Mouse (Mus musculus): Measurements from ENCODE around the gene Oxld1. TPM values are rescaled to one million over a fixed set of nuclear protein-coding genes. Genes with fewer than 3 reads are reported as not detected.

Gene Oxld1
- 12.2 and 13.0 TPM in 2 replicates for polyA plus RNA-seq (2014; fragmentation: Nextera tagmentation; extraction: Ambion mirVana)

DNA sequence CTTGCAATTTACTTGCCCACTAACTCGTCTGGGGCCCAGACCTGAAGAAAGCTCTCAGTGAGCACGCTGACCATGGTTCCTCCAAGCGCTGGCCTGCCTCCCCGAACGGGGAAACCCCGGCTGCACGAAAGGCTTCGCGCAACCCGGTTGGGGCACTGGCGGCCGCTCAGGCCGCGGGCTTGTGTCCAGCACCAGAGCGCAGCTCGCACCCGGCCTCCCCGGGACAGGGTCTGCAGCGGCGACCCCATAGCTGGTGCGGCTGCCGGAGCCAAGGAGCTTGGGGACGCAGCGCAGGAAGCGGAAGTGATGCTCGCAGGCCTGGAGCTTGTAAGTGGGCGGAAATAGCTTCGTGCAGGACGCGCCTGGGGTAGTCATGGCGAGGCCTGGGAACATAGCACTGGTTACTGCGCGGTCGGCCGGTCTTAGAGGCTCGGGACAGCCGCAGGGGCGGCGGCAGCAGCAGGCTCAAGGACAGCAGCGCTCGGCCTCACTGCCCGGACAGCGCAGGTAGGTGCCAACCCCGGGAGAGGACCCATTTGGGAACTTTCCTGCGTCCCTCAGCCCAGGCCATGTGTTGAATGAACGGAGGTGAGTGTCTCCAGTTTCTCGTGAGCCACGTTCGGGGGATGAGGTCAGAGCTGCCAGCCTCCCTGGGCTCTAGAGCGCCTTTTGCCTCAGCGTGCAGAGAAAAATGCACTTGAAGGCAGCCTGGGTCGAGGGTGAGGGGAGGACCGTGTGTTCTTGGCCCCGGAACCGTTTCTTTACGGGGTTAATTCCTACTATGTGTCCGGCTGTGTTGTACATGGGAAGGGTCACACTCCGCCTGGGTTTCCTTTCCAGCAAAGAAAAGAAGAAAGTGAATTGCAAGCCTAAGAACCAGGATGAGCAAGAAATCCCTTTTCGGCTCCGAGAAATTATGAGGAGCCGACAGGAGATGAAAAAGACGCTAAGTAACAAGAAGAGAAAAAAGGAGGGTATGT is at the start of gene Oxld1, which contains the start of gene Ccdc137:
Gene Oxld1 (minus strand): TSS at position 297 of the 980 bp plus-strand sequence.
Gene Ccdc137 (plus strand): TSS at position 344 of the 980 bp plus-strand sequence.
- WGBS, result 5% methylated on average over 62 of the region's 62 CpGs
- peak; percentile 86 for ATAC-seq (replicated peaks; ENCODE audit: insufficient number of reproducible peaks, low FRiP score, low TSS enrichment, low read depth)
- peaks cover 4% of the 10 kb centered on the region for H3K36me3 ChIP-seq (replicated peaks; ENCODE audit: control insufficient read depth, insufficient read depth, low read depth, low read length)

DNA sequence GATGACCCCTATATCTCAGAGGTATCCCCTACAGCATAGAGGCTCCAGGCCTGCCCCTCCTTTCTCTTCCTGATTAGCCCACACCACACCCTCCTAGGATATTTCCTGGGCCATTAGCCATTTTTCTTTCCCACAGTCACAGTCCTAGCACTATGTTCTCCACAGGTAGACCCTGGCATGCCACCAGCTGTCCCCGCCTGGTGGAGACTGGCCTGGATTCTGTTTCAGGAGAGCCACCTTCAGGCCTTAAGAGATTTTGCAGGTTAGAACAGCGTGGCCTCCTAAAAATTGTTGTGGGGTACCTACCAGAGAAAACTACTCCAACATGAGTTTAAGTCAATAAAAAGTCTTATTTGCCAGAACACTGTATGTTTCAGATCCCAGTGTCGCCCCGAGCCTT is 49.0 kb upstream of the Oxld1 start:
- H3K36me3 ChIP-seq (replicated peaks; ENCODE audit: control insufficient read depth, insufficient read depth, low read depth, low read length), result no peaks in the 10 kb centered on the region
- DNase-seq (ENCODE audit: low spot score), result no peak
- WGBS, result 65% methylated on average over 4 of the region's 4 CpGs

More for the DNA sequence above, at the start of gene Oxld1, which contains the start of gene Ccdc137:
- Histone ChIP-seq H3K9ac (replicated peaks; ENCODE audit: low read length) (peak within 1 kb of the TSS; percentile 95), H3K27ac (replicated peaks; ENCODE audit: low read depth, low read length) (peak within 1 kb of the TSS; percentile 52; the same call in 1 of the 2 replicates), H3K4me3 (ENCODE audit: low read depth, low read length) (peak within 1 kb of the TSS; percentile 89), H3K9me3 (replicated peaks; ENCODE audit: control insufficient read depth, low read length) (no peaks in the 10 kb centered on the region), H3K4me2 (ENCODE audit: low read depth, low read length) (peak within 1 kb of the TSS; percentile 83), H3K4me1 (ENCODE audit: control insufficient read depth, insufficient read depth, low read length) (no peaks in the 10 kb centered on the region; the same call in 1 of the 2 replicates), H3K27me3 (ENCODE audit: control insufficient read depth, insufficient read depth, low read length) (no peaks in the 10 kb centered on the region)
- DNase-seq (ENCODE audit: low spot score), result peak; percentile 92

DNA sequence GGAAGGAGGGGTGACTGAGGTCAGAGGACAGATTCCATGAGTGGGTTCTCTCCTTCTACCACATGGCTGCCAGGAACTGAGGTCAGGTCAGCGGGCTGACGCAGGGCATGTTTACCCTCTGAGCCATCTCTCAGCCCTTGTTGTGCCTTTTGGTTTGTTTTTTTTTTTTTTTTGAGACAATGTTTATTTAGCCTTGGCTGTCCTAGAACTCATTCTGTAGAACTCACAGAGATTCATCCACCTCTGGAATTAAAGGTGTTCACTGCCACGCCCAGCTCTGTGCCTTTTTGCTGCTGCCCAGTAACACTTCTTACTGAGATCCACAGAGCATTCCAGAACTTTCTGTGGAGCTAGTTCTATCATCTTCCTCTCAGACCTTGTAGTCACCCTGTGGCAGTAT is 47.8 kb upstream of the Oxld1 start:
- Histone ChIP-seq H3K4me2 (ENCODE audit: low read depth, low read length) (no peak overlapping the region), H3K4me1 (ENCODE audit: control insufficient read depth, insufficient read depth, low read length) (no peaks in the 10 kb centered on the region; the same call in 1 of the 2 replicates), H3K27ac (replicated peaks; ENCODE audit: low read depth, low read length) (no peak overlapping the region), H3K9ac (replicated peaks; ENCODE audit: low read length) (no peak overlapping the region), H3K9me3 (replicated peaks; ENCODE audit: control insufficient read depth, low read length) (no peaks in the 10 kb centered on the region), H3K36me3 (replicated peaks; ENCODE audit: control insufficient read depth, insufficient read depth, low read depth, low read length) (no peaks in the 10 kb centered on the region), H3K4me3 (ENCODE audit: low read depth, low read length) (no peak overlapping the region), H3K27me3 (ENCODE audit: control insufficient read depth, insufficient read depth, low read length) (no peaks in the 10 kb centered on the region)
- DNase-seq (ENCODE audit: low spot score) (no peak), ATAC-seq (replicated peaks; ENCODE audit: insufficient number of reproducible peaks, low FRiP score, low TSS enrichment, low read depth) (no peak)
- 72% methylated on average over 3 of the region's 3 CpGs for WGBS

More for the DNA sequence above, 49.0 kb upstream of the Oxld1 start:
- Histone ChIP-seq H3K9me3 (replicated peaks; ENCODE audit: control insufficient read depth, low read length) (no peaks in the 10 kb centered on the region), H3K27ac (replicated peaks; ENCODE audit: low read depth, low read length) (no peak overlapping the region), H3K27me3 (ENCODE audit: control insufficient read depth, insufficient read depth, low read length) (no peaks in the 10 kb centered on the region), H3K9ac (replicated peaks; ENCODE audit: low read length) (no peak overlapping the region), H3K4me1 (ENCODE audit: control insufficient read depth, insufficient read depth, low read length) (no peaks in the 10 kb centered on the region; the same call in 1 of the 2 replicates), H3K4me3 (ENCODE audit: low read depth, low read length) (no peak overlapping the region), H3K4me2 (ENCODE audit: low read depth, low read length) (no peak overlapping the region)
- no peak for ATAC-seq (replicated peaks; ENCODE audit: insufficient number of reproducible peaks, low FRiP score, low TSS enrichment, low read depth)

DNA sequence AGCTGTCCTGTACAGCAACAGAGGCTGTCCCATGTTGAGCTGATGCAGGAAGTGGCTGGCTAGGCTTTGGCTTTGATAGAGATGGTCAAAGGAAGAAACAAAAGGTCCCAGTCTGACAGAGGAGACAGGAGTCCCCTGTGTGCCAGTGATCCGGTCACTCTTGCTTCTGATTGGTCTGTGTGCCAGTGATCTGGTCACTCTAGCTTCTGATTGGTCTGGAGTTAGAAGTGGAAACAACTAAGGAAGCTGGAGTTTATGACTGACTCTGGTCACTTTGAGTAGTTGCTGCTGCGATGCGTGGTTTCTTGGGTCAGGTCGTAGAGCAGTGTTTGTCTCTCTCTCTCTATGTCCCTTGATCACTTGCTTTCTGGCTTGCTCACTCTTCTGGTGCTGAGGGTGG is 43.8 kb upstream of the Oxld1 start:
- Histone ChIP-seq H3K36me3 (replicated peaks; ENCODE audit: control insufficient read depth, insufficient read depth, low read depth, low read length) (0 out of 2 replicates have a peak, but pooled peaks cover 6% of the 10 kb centered on the region), H3K27me3 (ENCODE audit: control insufficient read depth, insufficient read depth, low read length) (no peaks in the 10 kb centered on the region), H3K4me2 (ENCODE audit: low read depth, low read length) (no peak overlapping the region), H3K4me3 (ENCODE audit: low read depth, low read length) (no peak overlapping the region), H3K9ac (replicated peaks; ENCODE audit: low read length) (no peak overlapping the region), H3K4me1 (ENCODE audit: control insufficient read depth, insufficient read depth, low read length) (no peaks in the 10 kb centered on the region), H3K27ac (replicated peaks; ENCODE audit: low read depth, low read length) (no peak overlapping the region), H3K9me3 (replicated peaks; ENCODE audit: control insufficient read depth, low read length) (no peaks in the 10 kb centered on the region)
- 90% methylated on average over 4 of the region's 4 CpGs for WGBS
- ATAC-seq (replicated peaks; ENCODE audit: insufficient number of reproducible peaks, low FRiP score, low TSS enrichment, low read depth) (no peak), DNase-seq (ENCODE audit: low spot score) (no peak)

DNA sequence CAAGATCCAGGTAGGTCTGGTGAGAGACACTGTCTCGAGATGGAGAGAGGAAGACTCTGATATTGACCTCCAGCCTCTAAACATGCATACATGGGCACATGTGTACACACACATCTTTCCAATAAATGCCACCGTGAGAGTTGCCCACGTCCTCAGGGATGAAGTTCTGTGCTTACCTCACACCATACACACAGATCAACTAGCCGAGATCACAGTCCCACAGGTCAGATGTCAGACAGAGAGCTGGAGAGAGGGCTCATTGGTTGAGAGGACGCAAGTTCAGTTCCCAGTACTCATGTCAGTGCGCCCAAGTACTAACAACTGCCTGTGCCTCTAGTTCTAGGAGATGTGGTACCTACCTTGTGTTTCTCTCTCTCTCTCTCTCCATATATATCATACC is 43.1 kb upstream of the Oxld1 start:
- Histone ChIP-seq H3K36me3 (replicated peaks; ENCODE audit: control insufficient read depth, insufficient read depth, low read depth, low read length) (0 out of 2 replicates have a peak, but pooled peaks cover 6% of the 10 kb centered on the region), H3K4me3 (ENCODE audit: low read depth, low read length) (no peak overlapping the region), H3K4me1 (ENCODE audit: control insufficient read depth, insufficient read depth, low read length) (no peaks in the 10 kb centered on the region), H3K4me2 (ENCODE audit: low read depth, low read length) (no peak overlapping the region), H3K27ac (replicated peaks; ENCODE audit: low read depth, low read length) (no peak overlapping the region), H3K9ac (replicated peaks; ENCODE audit: low read length) (no peak overlapping the region), H3K9me3 (replicated peaks; ENCODE audit: control insufficient read depth, low read length) (no peaks in the 10 kb centered on the region), H3K27me3 (ENCODE audit: control insufficient read depth, insufficient read depth, low read length) (no peaks in the 10 kb centered on the region)
- no peak for ATAC-seq (replicated peaks; ENCODE audit: insufficient number of reproducible peaks, low FRiP score, low TSS enrichment, low read depth)
- WGBS, result 62% methylated on average over 6 of the region's 6 CpGs
- no peak for DNase-seq (ENCODE audit: low spot score)

DNA sequence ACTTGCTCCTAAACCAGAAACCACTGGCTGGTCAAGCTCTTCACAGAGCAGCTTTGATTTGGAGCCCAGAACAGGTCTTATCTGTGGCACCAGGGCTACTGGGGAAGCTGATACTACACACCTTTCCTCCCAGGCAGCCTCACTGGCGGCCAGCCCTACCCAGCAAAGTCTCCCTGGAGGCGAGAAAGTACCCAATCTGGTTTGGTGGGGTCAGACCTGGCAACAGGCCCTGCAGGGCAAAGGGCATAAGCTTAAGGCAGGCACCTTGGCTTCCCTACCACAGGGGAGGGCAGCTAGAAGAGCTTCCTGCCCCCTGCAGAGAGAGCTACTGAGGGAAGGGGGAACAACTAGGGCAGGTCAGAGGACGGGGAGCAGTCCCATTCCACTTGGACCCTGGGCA is 42.5 kb upstream of the Oxld1 start:
- 0 out of 2 replicates have a peak, but pooled peaks cover 6% of the 10 kb centered on the region for H3K36me3 ChIP-seq (replicated peaks; ENCODE audit: control insufficient read depth, insufficient read depth, low read depth, low read length)
- H3K27me3 ChIP-seq (ENCODE audit: control insufficient read depth, insufficient read depth, low read length), result no peaks in the 10 kb centered on the region
- no peaks in the 10 kb centered on the region for H3K9me3 ChIP-seq (replicated peaks; ENCODE audit: control insufficient read depth, low read length)
- H3K4me1 ChIP-seq (ENCODE audit: control insufficient read depth, insufficient read depth, low read length), result no peaks in the 10 kb centered on the region
- H3K9ac ChIP-seq (replicated peaks; ENCODE audit: low read length), result no peak overlapping the region
- no peak overlapping the region for H3K27ac ChIP-seq (replicated peaks; ENCODE audit: low read depth, low read length)
- H3K4me3 ChIP-seq (ENCODE audit: low read depth, low read length), result no peak overlapping the region
- DNase-seq (ENCODE audit: low spot score) (no peak), ATAC-seq (replicated peaks; ENCODE audit: insufficient number of reproducible peaks, low FRiP score, low TSS enrichment, low read depth) (no peak)
- no peak overlapping the region for H3K4me2 ChIP-seq (ENCODE audit: low read depth, low read length)
- 20% methylated on average over 3 of the region's 3 CpGs for WGBS

DNA sequence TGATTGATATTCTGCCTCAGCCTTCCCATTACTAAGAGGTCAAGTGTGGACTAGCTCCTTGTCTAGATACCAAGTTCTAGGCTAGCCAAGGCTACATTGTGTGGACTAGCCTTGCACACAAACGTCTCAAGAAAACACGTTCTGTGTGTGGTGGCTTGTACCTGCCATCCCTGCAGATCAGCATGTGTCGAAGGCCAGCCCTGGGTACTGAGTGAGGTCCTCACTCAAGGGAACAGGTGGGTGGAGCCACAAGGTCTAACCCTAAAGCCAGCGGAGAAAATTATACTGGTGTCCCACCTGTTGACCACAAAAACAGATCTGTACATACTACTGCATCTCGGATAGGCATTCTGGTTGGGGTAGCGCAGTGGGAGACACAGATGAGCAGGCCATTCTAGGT is 42.0 kb upstream of the Oxld1 start:
- Histone ChIP-seq H3K4me3 (ENCODE audit: low read depth, low read length) (no peak overlapping the region), H3K9me3 (replicated peaks; ENCODE audit: control insufficient read depth, low read length) (no peaks in the 10 kb centered on the region), H3K4me2 (ENCODE audit: low read depth, low read length) (no peak overlapping the region), H3K27me3 (ENCODE audit: control insufficient read depth, insufficient read depth, low read length) (no peaks in the 10 kb centered on the region), H3K4me1 (ENCODE audit: control insufficient read depth, insufficient read depth, low read length) (no peaks in the 10 kb centered on the region), H3K9ac (replicated peaks; ENCODE audit: low read length) (no peak overlapping the region), H3K36me3 (replicated peaks; ENCODE audit: control insufficient read depth, insufficient read depth, low read depth, low read length) (peaks cover 6% of the 10 kb centered on the region; the same call in 1 of the 2 replicates), H3K27ac (replicated peaks; ENCODE audit: low read depth, low read length) (no peak overlapping the region)
- 82% methylated on average over 6 of the region's 6 CpGs for WGBS
- DNase-seq (ENCODE audit: low spot score) (no peak), ATAC-seq (replicated peaks; ENCODE audit: insufficient number of reproducible peaks, low FRiP score, low TSS enrichment, low read depth) (no peak)

DNA sequence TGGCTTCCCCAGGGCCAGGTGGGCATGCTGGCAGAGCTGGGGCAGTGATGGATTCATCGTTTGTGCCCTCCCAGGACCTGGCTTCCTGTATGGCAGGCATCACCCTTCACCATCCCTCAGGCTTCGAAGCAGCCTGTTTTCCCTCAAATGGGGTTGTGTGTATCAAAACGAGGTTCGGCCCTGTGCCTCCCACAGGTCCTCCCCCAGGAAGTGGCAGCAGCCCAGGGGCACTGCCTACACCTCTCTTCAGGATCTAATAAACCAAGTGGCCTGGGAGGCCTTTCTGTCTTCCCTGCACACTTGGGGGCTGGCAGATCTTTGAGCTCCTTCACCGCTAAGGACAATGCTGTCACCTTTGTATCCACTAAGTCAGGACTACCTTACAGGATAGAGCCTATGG is 41.0 kb upstream of the Oxld1 start:
- Histone ChIP-seq H3K4me3 (ENCODE audit: low read depth, low read length) (no peak overlapping the region), H3K9ac (replicated peaks; ENCODE audit: low read length) (no peak overlapping the region), H3K36me3 (replicated peaks; ENCODE audit: control insufficient read depth, insufficient read depth, low read depth, low read length) (peaks cover 6% of the 10 kb centered on the region; the same call in 1 of the 2 replicates), H3K4me1 (ENCODE audit: control insufficient read depth, insufficient read depth, low read length) (no peaks in the 10 kb centered on the region), H3K4me2 (ENCODE audit: low read depth, low read length) (no peak overlapping the region), H3K9me3 (replicated peaks; ENCODE audit: control insufficient read depth, low read length) (no peaks in the 10 kb centered on the region), H3K27ac (replicated peaks; ENCODE audit: low read depth, low read length) (no peak overlapping the region), H3K27me3 (ENCODE audit: control insufficient read depth, insufficient read depth, low read length) (no peaks in the 10 kb centered on the region)
- 86% methylated on average over 5 of the region's 5 CpGs for WGBS
- DNase-seq (ENCODE audit: low spot score), result no peak
- no peak for ATAC-seq (replicated peaks; ENCODE audit: insufficient number of reproducible peaks, low FRiP score, low TSS enrichment, low read depth)

Data from embryonic facial prominence, embryonic 11.5 days (tissue).